Mouse (Mus musculus) heart, postnatal 25 days (tissue): Measurements from ENCODE around the gene Nek7. TPM values are rescaled to one million over a fixed set of nuclear protein-coding genes. Genes with fewer than 3 reads are reported as not detected.

ENCODE experiments used
- DNase-seq: peaks from one replicate; pipeline ENCODE4 v3.0.0; 2022; ENCODE audit warnings: low spot score
- intact Hi-C: fragments of 180-260 bp; cut with DNase I; formaldehyde crosslinking; loops from one replicate; pipeline ENCODE4 v1.15.1; 2025
- total RNA-seq, 2 experiments: library from RNA; stranded (reverse); gene quantifications; 2 replicates each; pipeline ENCODE4 v1.2.3; 2021

Gene Nek7
- total RNA-seq, 2 experiments from 2014 or later = 67.3 to 71.1 TPM

- intact Hi-C loops = no loop called here
- DNase-seq = no peak
Observed at GRCm38 (mm10) chr1:138614552-138615287, 5.2 kb downstream of the Nek7 start.

DNA sequence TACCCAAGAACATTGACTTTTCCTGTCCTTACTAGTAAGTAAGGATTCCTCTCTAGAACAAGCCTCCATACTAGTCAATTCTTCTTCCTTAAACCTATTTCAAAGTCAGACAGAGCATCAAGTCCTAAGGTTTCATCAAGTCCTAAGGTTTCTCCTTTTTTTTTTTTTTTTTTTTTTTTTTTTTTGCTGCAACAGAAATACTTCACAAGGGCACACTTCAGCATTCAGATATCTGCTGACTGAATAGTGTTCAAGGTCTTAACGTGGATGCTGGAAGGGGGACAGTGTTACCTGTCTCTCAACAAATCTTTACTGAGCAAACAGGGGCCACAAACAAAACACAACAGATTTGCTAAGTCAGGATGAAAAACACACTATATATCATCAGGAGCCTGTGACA is 7.8 kb downstream of the Nek7 start:
- no peak for DNase-seq
- intact Hi-C loops = no loop called here

GRCm38 (mm10) chr1:138609176-138609575 is 10.8 kb downstream of the Nek7 start:
- intact Hi-C loops = no loop called here
- DNase-seq = no peak

DNA sequence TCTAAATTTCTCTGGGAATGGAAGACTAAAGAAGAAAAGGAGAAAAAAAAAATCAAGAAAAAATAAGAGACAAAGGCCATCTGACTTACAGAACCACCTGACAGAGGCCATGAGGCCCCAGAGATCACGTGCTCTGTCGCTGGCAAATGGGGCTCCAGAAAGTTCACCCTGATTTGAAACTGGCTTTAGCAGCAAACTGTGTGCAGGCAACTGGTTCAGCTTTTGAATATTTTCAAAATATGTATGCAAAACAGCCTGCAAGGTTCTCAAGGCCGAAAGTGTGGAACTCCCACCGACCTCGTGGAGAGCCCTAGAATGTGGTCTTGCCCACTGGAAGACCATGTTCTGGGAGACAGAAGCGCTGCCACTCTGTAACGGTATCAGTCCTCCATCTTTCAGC is 11.6 kb downstream of the Nek7 start:
- no peak for DNase-seq
- intact Hi-C loops = no loop called here

- no peak for DNase-seq
- intact Hi-C loops = no loop called here
Observed at GRCm38 (mm10) chr1:138607862-138608261, 12.1 kb downstream of the Nek7 start.

GRCm38 (mm10) chr1:138606771-138607170 is 13.2 kb downstream of the Nek7 start:
- no peak for DNase-seq
- intact Hi-C loops = no loop called here

DNA sequence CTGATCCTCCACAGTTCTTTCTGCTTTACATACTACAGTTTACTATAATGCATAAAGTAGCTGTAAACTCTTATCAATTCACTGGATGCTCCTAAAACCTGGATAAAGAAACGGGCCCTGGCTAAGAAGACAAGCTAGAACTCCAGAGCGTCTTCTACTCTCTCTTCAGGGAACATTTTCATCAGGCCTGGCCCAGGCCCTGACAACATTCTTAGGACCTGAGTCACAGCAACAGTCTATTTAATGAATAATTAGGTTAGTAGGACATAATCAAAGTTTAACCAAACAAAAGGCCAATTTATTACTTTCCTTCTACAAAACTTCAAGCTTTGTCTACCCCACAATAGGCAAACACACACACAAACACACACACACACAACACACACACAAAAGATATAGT is 15.2 kb downstream of the Nek7 start:
- DNase-seq = no peak
- intact Hi-C loops = no loop called here

GRCm38 (mm10) chr1:138603974-138604373 is 16.0 kb downstream of the Nek7 start:
- intact Hi-C loops = no loop called here

GRCm38 (mm10) chr1:138598087-138598486 is 21.9 kb downstream of the Nek7 start:
- no peak for DNase-seq
- intact Hi-C loops = no loop called here

More at GRCm38 (mm10) chr1:138603974-138604373, 16.0 kb downstream of the Nek7 start:
- DNase-seq = no peak

- intact Hi-C loops = no loop called here
- no peak for DNase-seq
Observed at GRCm38 (mm10) chr1:138596127-138596706, 23.7 kb downstream of the Nek7 start.

DNA sequence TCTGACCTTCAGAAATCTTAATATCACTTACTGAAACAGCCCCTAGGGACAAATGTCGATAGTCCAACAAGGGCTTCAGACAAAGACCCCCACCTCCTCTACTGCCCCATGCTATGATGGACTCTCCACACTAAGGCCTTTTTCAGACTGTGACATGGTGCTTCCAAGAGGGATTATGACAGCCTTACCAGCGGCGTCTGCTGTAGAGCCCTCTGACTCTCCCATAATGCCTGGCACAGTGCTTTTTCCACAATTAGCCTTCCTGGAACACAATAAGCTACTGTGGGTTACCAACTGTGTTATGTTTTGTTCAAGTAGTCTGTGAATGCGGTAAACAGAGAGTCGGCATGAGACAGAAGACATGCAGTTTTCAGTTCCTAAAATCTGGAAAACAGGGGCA is 25.0 kb downstream of the Nek7 start:
- intact Hi-C loops = no loop called here
- DNase-seq = no peak

GRCm38 (mm10) chr1:138593922-138594321 is 26.0 kb downstream of the Nek7 start:
- intact Hi-C loops = no loop called here
- DNase-seq = no peak

- intact Hi-C loops = no loop called here
Observed at GRCm38 (mm10) chr1:138592466-138592865, 27.5 kb downstream of the Nek7 start.

DNA sequence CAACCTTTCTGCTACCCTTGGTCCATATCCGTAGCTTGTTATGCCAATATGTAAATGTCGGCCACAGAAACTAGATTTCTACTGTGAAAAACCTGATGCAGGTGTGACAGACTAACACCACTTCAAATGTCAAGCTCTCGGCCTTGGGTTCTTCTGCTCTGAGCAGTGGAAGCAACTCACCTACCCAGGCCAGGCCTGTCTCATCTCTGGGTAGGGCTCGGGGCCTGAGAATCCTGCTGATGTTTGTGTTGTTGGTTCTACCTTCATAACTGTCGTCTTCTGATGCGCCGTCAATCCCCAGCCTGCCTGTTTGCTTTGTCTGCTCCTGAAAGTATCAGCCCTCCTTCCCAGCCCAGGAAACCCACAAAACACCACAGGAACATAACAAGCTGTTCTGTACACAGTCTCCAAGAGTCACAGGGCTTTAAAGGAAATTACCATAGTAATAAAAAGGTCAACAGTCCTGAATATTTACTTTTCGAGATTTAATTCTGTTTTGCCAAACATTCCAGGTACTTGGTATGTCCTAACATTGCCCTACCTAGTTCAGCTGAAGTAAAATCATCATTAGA is 29.4 kb downstream of the Nek7 start:
- no peak for DNase-seq
- intact Hi-C loops = no loop called here

More at GRCm38 (mm10) chr1:138592466-138592865, 27.5 kb downstream of the Nek7 start:
- no peak for DNase-seq

- DNase-seq = no peak
- intact Hi-C loops = no loop called here
Observed at GRCm38 (mm10) chr1:138589126-138589525, 30.8 kb downstream of the Nek7 start.

DNA sequence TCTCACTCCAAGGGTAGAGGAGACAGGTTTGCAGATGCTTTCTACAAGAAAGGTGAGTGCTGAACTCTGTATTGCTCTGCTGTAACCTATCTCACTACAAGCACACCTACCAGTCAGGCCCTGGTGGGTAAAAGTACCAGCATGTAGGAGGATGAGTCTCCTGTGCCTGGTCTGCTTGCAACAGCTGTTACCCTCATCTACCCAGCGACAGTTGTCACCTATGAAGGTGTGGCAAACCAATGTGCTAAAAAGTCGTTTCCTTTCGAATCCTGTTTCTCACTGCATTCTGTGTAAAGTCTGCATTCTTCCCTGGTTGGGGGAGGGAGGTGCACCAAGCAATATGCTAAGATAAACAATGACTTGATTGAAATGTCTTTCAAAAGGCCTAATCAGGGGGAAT is 32.1 kb downstream of the Nek7 start:
- intact Hi-C loops = no loop called here
- DNase-seq = no peak

DNA sequence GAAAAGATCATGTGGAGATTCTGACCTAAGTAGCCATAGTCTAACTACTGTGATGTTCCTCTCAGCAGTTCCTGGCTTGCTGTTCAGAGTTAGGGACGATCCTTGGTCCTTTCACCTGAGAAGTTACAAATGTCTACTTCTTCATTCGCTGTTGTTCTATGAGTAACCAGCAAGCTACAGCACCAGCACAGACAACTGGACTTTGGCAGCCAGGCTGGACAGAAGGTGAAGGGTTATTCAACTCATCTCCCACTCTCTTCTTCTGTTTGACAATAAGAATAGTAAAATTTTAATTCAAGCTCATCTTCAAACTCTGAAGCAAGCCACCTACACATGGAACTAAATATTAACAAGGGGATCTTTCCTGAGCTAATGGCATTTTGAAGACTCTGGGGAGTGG is 33.0 kb downstream of the Nek7 start:
- intact Hi-C loops = no loop called here

GRCm38 (mm10) chr1:138584423-138585013 is 35.4 kb downstream of the Nek7 start:
- intact Hi-C loops = no loop called here
- no peak for DNase-seq

More for the DNA sequence above, 33.0 kb downstream of the Nek7 start:
- DNase-seq = no peak

DNA sequence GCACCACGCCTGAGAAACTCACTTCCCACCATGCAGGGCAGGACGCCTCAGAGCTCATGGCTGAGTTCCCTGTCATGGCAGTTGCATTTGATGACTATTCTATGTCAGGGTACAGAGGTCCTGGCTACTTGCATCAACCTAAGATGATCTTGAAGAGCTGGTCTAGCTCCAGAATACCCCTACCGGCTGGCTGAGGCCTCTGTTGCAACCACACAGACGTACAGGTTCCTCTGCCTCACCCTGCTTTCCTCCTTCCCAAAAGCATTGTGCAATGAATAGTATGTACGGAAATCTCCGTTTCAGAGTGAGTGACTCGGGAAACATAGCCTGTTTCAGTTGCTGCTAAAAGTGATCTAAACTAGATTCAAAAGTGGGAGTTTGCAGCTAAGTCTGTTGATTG is 37.7 kb downstream of the Nek7 start:
- intact Hi-C loops = no loop called here
- no peak for DNase-seq

DNA sequence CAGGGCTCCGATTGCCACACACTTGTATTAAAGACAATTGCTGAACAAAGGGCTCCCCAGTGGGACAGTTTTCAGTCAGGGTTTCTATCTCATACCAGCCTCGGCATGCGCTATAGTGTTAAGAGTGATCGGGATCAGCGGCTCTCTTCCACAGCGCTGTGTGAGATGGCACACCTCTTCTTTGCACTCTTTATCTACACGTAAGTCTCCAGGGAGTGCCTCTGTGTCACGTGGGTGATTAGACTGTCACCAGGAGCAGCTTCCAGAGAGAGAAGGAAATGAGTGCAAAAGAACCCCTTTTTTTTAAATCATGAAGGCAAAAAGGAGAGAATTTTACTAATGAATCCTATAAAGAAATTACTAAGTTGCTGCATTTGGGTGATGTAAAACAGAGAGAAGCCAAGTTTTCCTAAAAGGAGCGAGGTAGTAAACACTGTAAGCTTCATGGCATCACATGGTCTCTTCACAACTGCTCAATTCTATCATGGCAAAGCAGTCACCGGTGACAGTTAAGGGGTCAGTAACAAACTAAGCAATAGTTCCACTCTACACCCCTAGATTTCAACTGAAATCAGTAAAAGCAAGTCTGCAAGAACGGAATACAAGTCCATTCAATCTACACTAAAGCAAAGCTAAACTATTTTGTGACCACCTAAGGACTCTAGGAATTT is 40.0 kb downstream of the Nek7 start:
- no peak for DNase-seq
- intact Hi-C loops = no loop called here

DNA sequence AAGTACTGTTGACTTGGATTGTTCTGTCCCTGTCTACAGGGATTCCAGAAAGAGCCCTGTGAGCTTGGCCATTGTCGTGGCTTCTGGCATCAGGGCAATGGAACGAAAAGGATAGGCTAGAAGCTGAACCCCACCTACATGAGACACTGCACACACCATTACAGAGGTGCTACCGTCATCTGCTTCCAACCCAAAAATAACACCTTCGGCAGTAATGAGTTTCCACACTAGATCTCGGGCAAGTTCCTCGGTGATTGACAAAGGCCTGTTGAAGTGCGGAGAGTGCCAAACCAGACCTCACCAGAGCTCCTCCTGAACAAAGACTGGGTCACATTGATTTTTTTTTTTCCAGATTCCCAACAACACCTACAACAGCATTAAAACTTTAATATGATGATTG is 40.7 kb downstream of the Nek7 start:
- intact Hi-C loops = no loop called here
- no peak for DNase-seq
